Comparison of ENCODE assay signal across 20 mouse cellular contexts in genomic region chr4:100056446-100056845, GRCm38 (mm10). TPM values are rescaled to one million over a fixed set of nuclear protein-coding genes. Genes with fewer than 3 reads are reported as not detected.
DNase-seq lines count a peak whose midpoint lies in the region; ATAC-seq and TF ChIP-seq lines count a peak whose summit lies in the region.
"Had no signal": no experiment of that assay in that cellular context is flagged by ENCODE, and none has a peak within 500 bp of the region (broad histone marks: within the 10 kb centered on the region; RNA-seq: fewer than 3 reads in every experiment).

No protein-coding gene starts in this region.

- no peaks in the 10 kb centered on the region for H3K36me3 ChIP-seq in heart, adult 2 months (ENCODE audit: control insufficient read depth, insufficient read depth, low read length)
- no peaks in the 10 kb centered on the region for H3K36me3 ChIP-seq in heart, embryonic 12.5 days
- H3K36me3 ChIP-seq in midbrain, embryonic 11.5 days (ENCODE audit: control insufficient read depth, insufficient read depth, low read length): no peaks in the 10 kb centered on the region
- no peaks in the 10 kb centered on the region for H3K36me3 ChIP-seq in midbrain, embryonic 15.5 days (replicated peaks)
- H3K36me3 ChIP-seq in limb, embryonic 11.5 days (ENCODE audit: control insufficient read depth, insufficient read depth, low read length): no peaks in the 10 kb centered on the region
- H3K36me3 ChIP-seq: embryonic facial prominence, embryonic 15.5 days; kidney, embryonic 15.5 days had no signal

- 58% methylated on average over 4 of the region's 4 CpGs for WGBS in heart, adult 2 months
- WGBS in heart, embryonic 12.5 days: 76% methylated on average over 4 of the region's 4 CpGs
- WGBS in midbrain, embryonic 11.5 days: 84% methylated on average over 4 of the region's 4 CpGs
- 79% methylated on average over 4 of the region's 4 CpGs for WGBS in midbrain, embryonic 15.5 days
- WGBS in limb, embryonic 11.5 days: 57% methylated on average over 4 of the region's 4 CpGs

- TF ChIP-seq CTCF in heart, adult 2 months (IDR thresholded peaks at IDR 0.05): no peak

- no peak overlapping the region for H3K9ac ChIP-seq in heart, adult 2 months (ENCODE audit: low read depth, low read length)
- no peak overlapping the region for H3K9ac ChIP-seq in heart, embryonic 12.5 days
- H3K9ac ChIP-seq in midbrain, embryonic 11.5 days (ENCODE audit: low read length): no peak overlapping the region
- no peak overlapping the region for H3K9ac ChIP-seq in midbrain, embryonic 15.5 days
- no peak overlapping the region for H3K9ac ChIP-seq in limb, embryonic 11.5 days (ENCODE audit: low read length)
- H3K9ac ChIP-seq: embryonic facial prominence, embryonic 15.5 days; hindbrain, embryonic 14.5 days; kidney, embryonic 15.5 days; lung, embryonic 14.5 days had no signal

- no peaks in the 10 kb centered on the region for H3K79me2 ChIP-seq in heart, adult 2 months (replicated peaks; ENCODE audit: control insufficient read depth, insufficient read depth, low read length)

- H3K9me3 ChIP-seq in heart, embryonic 12.5 days (replicated peaks): no peaks in the 10 kb centered on the region
- no peaks in the 10 kb centered on the region for H3K9me3 ChIP-seq in midbrain, embryonic 11.5 days (ENCODE audit: control insufficient read depth, low read length)
- no peaks in the 10 kb centered on the region for H3K9me3 ChIP-seq in midbrain, embryonic 15.5 days
- no peaks in the 10 kb centered on the region for H3K9me3 ChIP-seq in limb, embryonic 11.5 days (ENCODE audit: control insufficient read depth, low read length)
- H3K9me3 ChIP-seq: embryonic facial prominence, embryonic 15.5 days; kidney, embryonic 15.5 days had no signal

- intact Hi-C loops in heart, adult 2 months (cut with DNase I): no loop called here

- TF ChIP-seq EP300 in heart, adult 2 months (IDR thresholded peaks at IDR 0.05; ENCODE audit: insufficient read depth, low read depth, low read length): no peak

- no peak overlapping the region for H3K4me2 ChIP-seq in heart, embryonic 12.5 days
- no peak overlapping the region for H3K4me2 ChIP-seq in midbrain, embryonic 11.5 days
- no peak overlapping the region for H3K4me2 ChIP-seq in midbrain, embryonic 15.5 days
- H3K4me2 ChIP-seq in limb, embryonic 11.5 days (ENCODE audit: low read depth, severe bottlenecking): no peak overlapping the region
- H3K4me2 ChIP-seq: embryonic facial prominence, embryonic 15.5 days; hindbrain, embryonic 14.5 days; kidney, embryonic 15.5 days; lung, embryonic 14.5 days had no signal

- H3K27ac ChIP-seq in heart, adult 2 months: no peak overlapping the region
- no peak overlapping the region for H3K27ac ChIP-seq in heart, embryonic 12.5 days (ENCODE audit: poor library complexity, severe bottlenecking)
- H3K27ac ChIP-seq in midbrain, embryonic 11.5 days (ENCODE audit: low read depth, low read length): no peak overlapping the region
- H3K27ac ChIP-seq in midbrain, embryonic 15.5 days: no peak overlapping the region
- no peak overlapping the region for H3K27ac ChIP-seq in limb, embryonic 11.5 days (replicated peaks; ENCODE audit: low read depth, low read length)
- H3K27ac ChIP-seq: embryonic facial prominence, embryonic 15.5 days; hindbrain, embryonic 14.5 days; kidney, embryonic 15.5 days had no signal

- no peak for TF ChIP-seq POLR2A in heart, adult 2 months (IDR thresholded peaks at IDR 0.05; ENCODE audit: insufficient read depth, low read depth, low read length)

- peaks cover 4% of the 10 kb centered on the region for H3K4me1 ChIP-seq in heart, adult 2 months (ENCODE audit: control insufficient read depth, insufficient read depth, low read length)
- H3K4me1 ChIP-seq in heart, embryonic 12.5 days (replicated peaks): peaks cover 11% of the 10 kb centered on the region
- no peaks in the 10 kb centered on the region for H3K4me1 ChIP-seq in midbrain, embryonic 11.5 days (ENCODE audit: control insufficient read depth, insufficient read depth, low read length)
- peaks cover 2% of the 10 kb centered on the region; the same call in 1 of the 2 replicates for H3K4me1 ChIP-seq in midbrain, embryonic 15.5 days
- peaks cover 7% of the 10 kb centered on the region for H3K4me1 ChIP-seq in limb, embryonic 11.5 days (ENCODE audit: control insufficient read depth, insufficient read depth, low read length)

- no peak for ATAC-seq in heart, embryonic 12.5 days (ENCODE audit: insufficient number of reproducible peaks, low FRiP score)
- no peak for ATAC-seq in midbrain, embryonic 11.5 days (ENCODE audit: low FRiP score)
- ATAC-seq in midbrain, embryonic 15.5 days (replicated peaks): no peak
- ATAC-seq in limb, embryonic 11.5 days (ENCODE audit: insufficient number of reproducible peaks, low FRiP score, low TSS enrichment, low read depth): no peak
- ATAC-seq: intestine, embryonic 16.5 days had no signal

- H3K4me3 ChIP-seq in heart, adult 2 months: no peak overlapping the region
- H3K4me3 ChIP-seq in heart, embryonic 12.5 days: no peak overlapping the region
- H3K4me3 ChIP-seq in midbrain, embryonic 11.5 days (ENCODE audit: low read depth, low read length): no peak overlapping the region
- no peak overlapping the region for H3K4me3 ChIP-seq in midbrain, embryonic 15.5 days
- H3K4me3 ChIP-seq in limb, embryonic 11.5 days (ENCODE audit: low read depth, low read length): no peak overlapping the region
- H3K4me3 ChIP-seq: embryonic facial prominence, embryonic 15.5 days; kidney, embryonic 15.5 days had no signal

- no peaks in the 10 kb centered on the region; the same call in 1 of the 2 replicates for H3K27me3 ChIP-seq in heart, adult 2 months (ENCODE audit: control insufficient read depth, insufficient read depth, low read length)
- no peaks in the 10 kb centered on the region for H3K27me3 ChIP-seq in heart, embryonic 12.5 days (replicated peaks)
- no peaks in the 10 kb centered on the region; the same call in 1 of the 2 replicates for H3K27me3 ChIP-seq in midbrain, embryonic 11.5 days (ENCODE audit: control insufficient read depth, insufficient read depth, low read length)
- H3K27me3 ChIP-seq in midbrain, embryonic 15.5 days (replicated peaks): no peaks in the 10 kb centered on the region
- H3K27me3 ChIP-seq in limb, embryonic 11.5 days (ENCODE audit: control insufficient read depth, insufficient read depth, low read length): no peaks in the 10 kb centered on the region
- H3K27me3 ChIP-seq: embryonic facial prominence, embryonic 15.5 days; kidney, embryonic 15.5 days had no signal

- peak; percentile 21 to 33 for DNase-seq in heart, adult 2 months
- peak; percentile 79 for DNase-seq in midbrain, embryonic 11.5 days (ENCODE audit: low spot score, missing footprints)
- peak; percentile 20 for DNase-seq in limb, embryonic 11.5 days (ENCODE audit: low spot score)
- DNase-seq in thymus, postnatal 36 days: no peak
- DNase-seq in cerebellum, adult 9-11 months: no peak
- DNase-seq: adrenal gland, postnatal 25 days; B cell, adult 2 months; cerebellum, adult 11 months; embryo, embryonic 11 days; lung, embryonic 14.5 days; lung, postnatal 4 days; retina, postnatal 1 day; right cerebral cortex, postnatal 4 days; thymus, postnatal 4 days had no signal

RNA-seq across cellular contexts. Expression of gene Ror1, which starts 39.1 kb away (rescaled TPM):
- 1 to 10 TPM; 3.4 to 5.0 TPM for total RNA-seq in heart, adult 2 months (2021)
- polyA plus RNA-seq in heart, adult 2 months (2012; rRNA removed): 2.3 and 2.7 TPM in 2 replicates
- 13.9 and 15.0 TPM in 2 replicates for polyA plus RNA-seq in heart, embryonic 12.5 days (2016; fragmentation: Nextera tagmentation; extraction: Ambion mirVana)
- polyA plus RNA-seq in midbrain, embryonic 11.5 days (2014; fragmentation: Nextera tagmentation; extraction: Ambion mirVana): 4.8 TPM in 2 replicates
- polyA plus RNA-seq in midbrain, embryonic 15.5 days (2015; fragmentation: Nextera tagmentation; extraction: Ambion mirVana): 1.1 and 1.6 TPM in 2 replicates
- polyA plus RNA-seq in limb, embryonic 11.5 days (2014; fragmentation: Nextera tagmentation; extraction: Ambion mirVana): 12.6 and 12.8 TPM in 2 replicates

Comparison
In these comparisons a context has a peak if more than half of its experiments do, and no peak if none do; other contexts are left out.
1. DNase-seq: peak in heart, adult 2 months (2 of 2), midbrain, embryonic 11.5 days (single experiment) and limb, embryonic 11.5 days (single experiment); none in thymus, postnatal 36 days (0 of 2) and cerebellum, adult 9-11 months (single experiment).